Mouse (Mus musculus) olfactory bulb, adult 2 months (tissue): ENCODE results near the gene Bmpr1b. TPM values are rescaled to one million over a fixed set of nuclear protein-coding genes. Genes with fewer than 3 reads are reported as not detected.

Source experiments
- H3K27ac ChIP-seq: fragments of 200-500 bp; 2 replicates; pipeline ENCODE4 v1.5.1; 2012; ENCODE audit warnings: low read depth, low read length; ENCODE audit not compliant: insufficient read depth
- H3K4me1 ChIP-seq: fragments of 200-500 bp; 2 replicates; pipeline ENCODE4 v1.6.1; 2012; ENCODE audit warnings: low read length; ENCODE audit not compliant: control insufficient read depth, insufficient read depth
- H3K4me3 ChIP-seq: fragments of 200-500 bp; 2 replicates; pipeline ENCODE4 v1.5.1; 2012; ENCODE audit warnings: mild to moderate bottlenecking, low read depth, low read length, moderate library complexity; ENCODE audit not compliant: insufficient read depth
- CTCF ChIP-seq: fragments of 200-500 bp; IDR thresholded peaks from 2 replicates; pipeline ENCODE4 v1.5.1; 2012; ENCODE audit warnings: low read depth, mild to moderate bottlenecking, low read length, moderate library complexity; ENCODE audit not compliant: insufficient read depth
- POLR2A ChIP-seq: fragments of 200-500 bp; IDR thresholded peaks from 2 replicates; pipeline ENCODE4 v1.6.1; 2012; ENCODE audit warnings: mild to moderate bottlenecking, low read depth, low read length, moderate library complexity; ENCODE audit not compliant: insufficient read depth
- WGBS: fragments of 180-500 bp; shearing (Covaris S2); methylation state at CpG from one replicate; pipeline ENCODE4 v1.1.7; 2018; 5-methylcytosine and 5-hydroxymethylcytosine counted together
- polyA plus RNA-seq: library from polyadenylated mRNA; stranded (reverse); fragments of >200 nt; gene quantifications from 2 replicates; pipeline ENCODE4 v1.2.4, GENCODE M21; 2012; ENCODE audit warnings: low replicate concordance; ENCODE audit not compliant: missing spikeins, insufficient read depth, insufficient read length

The Bmpr1b gene
- polyA plus RNA-seq, 1 experiment, result not detected

GRCm38 (mm10) chr3:142173996-142174395 lies 4.8 kb upstream of the Bmpr1b start:
- TF ChIP-seq CTCF (no peak), POLR2A (no peak)
- WGBS, result 86% methylated on average over 4 of the region's 4 CpGs
- H3K4me1 ChIP-seq, result peaks cover 3% of the 10 kb centered on the region
- H3K4me3 ChIP-seq, result no peak overlapping the region
- H3K27ac ChIP-seq, result no peak overlapping the region

GRCm38 (mm10) chr3:142168251-142168862 lies 868 bp downstream of the Bmpr1b start:
- no peak for TF ChIP-seq POLR2A
- no peak for TF ChIP-seq CTCF
- Histone ChIP-seq H3K4me1 (peaks cover 3% of the 10 kb centered on the region), H3K27ac (no peak overlapping the region), H3K4me3 (peak overlapping the region; percentile 47)
- WGBS, result 13% methylated on average over 9 of the region's 9 CpGs

GRCm38 (mm10) chr3:142164981-142165380 lies 4.2 kb downstream of the Bmpr1b start:
- H3K4me1 ChIP-seq, result peaks cover 3% of the 10 kb centered on the region
- 59% methylated on average over 9 of the region's 9 CpGs for WGBS
- no peak overlapping the region for H3K4me3 ChIP-seq
- H3K27ac ChIP-seq, result no peak overlapping the region
- TF ChIP-seq POLR2A, result no peak
- no peak for TF ChIP-seq CTCF

DNA sequence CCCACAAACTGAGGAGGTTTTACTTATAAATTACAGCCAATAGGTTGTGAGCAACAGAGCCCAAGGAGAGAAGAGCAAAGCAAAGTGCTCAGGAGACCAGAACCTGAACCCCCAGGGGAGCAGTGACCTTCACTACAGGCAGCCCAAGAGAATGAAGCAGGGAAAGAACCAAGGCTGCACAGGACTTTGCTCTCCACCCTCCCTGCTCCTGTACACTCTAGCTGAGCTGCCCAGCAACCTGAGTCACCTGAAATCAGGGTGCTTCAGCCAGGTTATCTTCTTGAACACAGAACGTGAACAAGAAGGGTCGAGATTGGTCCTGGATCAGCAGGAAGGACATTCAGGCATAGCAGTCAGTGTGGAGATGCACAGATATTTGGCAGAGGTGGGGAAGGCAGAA lies 5.3 kb downstream of the Bmpr1b start:
- Histone ChIP-seq H3K4me1 (no peaks in the 10 kb centered on the region), H3K4me3 (no peak overlapping the region), H3K27ac (no peak overlapping the region)
- 91% methylated on average over 2 of the region's 2 CpGs for WGBS
- TF ChIP-seq CTCF (no peak), POLR2A (no peak)

- Histone ChIP-seq H3K4me3 (no peak overlapping the region), H3K27ac (no peak overlapping the region), H3K4me1 (no peaks in the 10 kb centered on the region)
- WGBS, result 80% methylated on average over 3 of the region's 3 CpGs
- TF ChIP-seq POLR2A, result no peak
- TF ChIP-seq CTCF, result no peak
These were observed 7.8 kb downstream of the Bmpr1b start for GRCm38 (mm10) chr3:142161405-142161804.

DNA sequence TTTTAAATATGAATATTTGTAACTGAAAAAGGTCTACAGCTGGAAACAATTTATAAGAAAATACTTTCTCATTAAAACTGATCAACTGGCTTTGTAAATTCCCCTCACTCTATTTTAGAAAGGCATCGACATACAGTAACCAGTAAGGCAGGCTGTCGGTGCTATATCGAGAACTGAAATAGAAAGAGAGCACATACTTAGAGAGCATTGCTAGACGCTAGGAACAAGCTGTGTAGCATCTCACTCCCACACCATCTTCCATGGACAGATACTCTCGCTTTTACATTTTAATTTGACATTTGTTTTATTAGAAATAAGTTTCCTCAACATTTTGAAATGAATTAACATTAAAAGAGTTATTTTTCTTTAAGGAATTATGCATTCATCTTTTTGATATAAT lies 17.2 kb downstream of the Bmpr1b start:
- H3K4me1 ChIP-seq, result no peaks in the 10 kb centered on the region
- TF ChIP-seq POLR2A, result no peak
- WGBS, result 80% methylated on average over 5 of the region's 5 CpGs
- H3K4me3 ChIP-seq, result no peak overlapping the region
- H3K27ac ChIP-seq, result no peak overlapping the region

- no peaks in the 10 kb centered on the region for H3K4me1 ChIP-seq
- no peak for TF ChIP-seq POLR2A
- TF ChIP-seq CTCF, result no peak
- 59% methylated on average over 5 of the region's 5 CpGs for WGBS
- no peak overlapping the region for H3K27ac ChIP-seq
- no peak overlapping the region for H3K4me3 ChIP-seq
These were observed 30.4 kb downstream of the Bmpr1b start for GRCm38 (mm10) chr3:142138796-142139195.

GRCm38 (mm10) chr3:142126379-142126778 lies 42.8 kb downstream of the Bmpr1b start:
- WGBS, result 83% methylated on average over 1 of the region's 1 CpGs
- H3K4me1 ChIP-seq, result no peaks in the 10 kb centered on the region
- no peak overlapping the region for H3K27ac ChIP-seq
- no peak for TF ChIP-seq POLR2A
- TF ChIP-seq CTCF, result no peak
- no peak overlapping the region for H3K4me3 ChIP-seq

GRCm38 (mm10) chr3:142125556-142125955 lies 43.7 kb downstream of the Bmpr1b start:
- no peaks in the 10 kb centered on the region for H3K4me1 ChIP-seq
- no peak overlapping the region for H3K27ac ChIP-seq
- 74% methylated on average over 2 of the region's 2 CpGs for WGBS
- H3K4me3 ChIP-seq, result no peak overlapping the region
- TF ChIP-seq CTCF, result no peak
- TF ChIP-seq POLR2A, result no peak

DNA sequence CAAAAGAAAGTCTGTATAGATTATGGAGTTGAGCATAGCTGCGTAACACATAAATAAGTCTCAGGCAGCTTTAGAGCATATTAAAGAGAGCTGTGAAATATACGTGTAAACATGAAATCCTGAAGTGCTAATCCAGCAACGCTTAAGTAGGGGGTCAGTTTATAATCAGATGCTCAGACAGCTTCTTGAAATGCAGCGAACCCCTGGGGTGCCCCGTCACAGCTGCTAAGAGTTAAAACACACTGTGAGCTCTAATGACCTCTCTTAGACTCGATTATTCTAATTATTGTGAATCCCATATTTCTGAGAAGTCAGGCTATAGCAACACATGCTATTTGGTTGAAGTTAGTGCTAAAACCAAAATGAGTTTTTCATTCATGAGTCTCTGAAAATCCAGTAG lies 45.0 kb downstream of the Bmpr1b start:
- WGBS, result 52% methylated on average over 6 of the region's 6 CpGs
- Histone ChIP-seq H3K27ac (no peak overlapping the region), H3K4me3 (no peak overlapping the region), H3K4me1 (no peaks in the 10 kb centered on the region)
- TF ChIP-seq CTCF, result no peak
- TF ChIP-seq POLR2A, result no peak
